Mouse (Mus musculus) liver, postnatal 0 days (tissue): Measurements from ENCODE around the gene Mthfd1l.
A peak's percentile ranks its signal among the peaks of the same experiment; 100 is the strongest.

Experiments
- CTCF ChIP-seq: sonication (generic); IDR thresholded peaks from 2 replicates; pipeline ENCODE4 v1.5.1; 2016; ENCODE audit warnings: antibody characterized with exemption, low read depth
- EP300 ChIP-seq: IDR thresholded peaks from 2 replicates; pipeline ENCODE4 v1.6.1; 2016; ENCODE audit warnings: antibody characterized with exemption, low read depth, mild to moderate bottlenecking

GRCm38 (mm10) chr10:3943492-3944395 is 29.2 kb upstream of the Mthfd1l start:
- TF ChIP-seq CTCF, result peak; percentile 92
- no peak for TF ChIP-seq EP300
